Mouse (Mus musculus) stomach, postnatal 0 days (tissue): ENCODE measurements around the gene Cmtr2.

ENCODE experiments used
- CTCF ChIP-seq: IDR thresholded peaks from 2 replicates; pipeline ENCODE4 v1.5.1; 2016; ENCODE audit warnings: antibody characterized with exemption, low read depth, mild to moderate bottlenecking, moderate library complexity
- EP300 ChIP-seq: optimal IDR thresholded peaks from 2 replicates; pipeline ENCODE3; 2016; ENCODE audit warnings: antibody characterized with exemption

- TF ChIP-seq CTCF: no peak
- TF ChIP-seq EP300: no peak
Observed at GRCm38 (mm10) chr8:110182735-110183367, 32.6 kb upstream of the Cmtr2 start.
